Mouse (Mus musculus): ENCODE measurements around the gene Zfp217.

Gene Zfp217

DNA sequence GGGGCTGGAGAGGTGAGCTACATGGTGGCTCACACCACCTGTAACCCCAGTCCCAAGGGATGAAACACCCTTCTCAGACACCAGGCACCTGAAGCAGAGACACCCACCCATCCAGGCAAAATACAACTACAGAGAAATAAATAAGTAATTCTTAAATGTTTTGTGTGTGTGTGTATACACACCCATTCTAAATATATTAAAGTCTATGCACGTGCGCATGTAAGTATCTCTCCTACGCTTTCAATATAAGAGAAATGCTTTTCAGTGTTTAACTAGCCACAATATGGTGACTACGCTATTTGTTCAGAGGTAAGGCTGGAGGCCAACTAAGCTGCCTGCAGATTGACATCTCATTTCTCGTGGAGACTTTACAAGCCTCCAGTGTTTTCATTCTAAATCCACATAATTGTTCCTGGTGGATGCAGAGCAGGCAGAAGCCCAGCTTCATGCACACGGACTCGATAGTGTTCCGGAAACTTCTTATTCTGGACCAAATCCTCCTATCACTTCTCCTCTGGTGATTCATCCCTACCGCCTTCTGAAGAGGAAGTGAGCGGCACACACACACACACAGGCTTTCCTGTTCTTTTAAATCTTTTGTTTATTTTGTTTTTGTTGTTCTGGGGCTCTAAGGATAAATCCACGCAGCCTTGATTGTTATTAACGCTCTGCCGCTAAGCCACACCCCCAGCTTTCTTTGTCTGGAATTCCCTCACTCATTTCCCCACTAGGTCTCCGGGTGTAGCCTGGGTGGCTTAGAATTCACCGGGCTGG is 12.1 kb upstream of the Zfp217 start:
- DNase-seq (ENCODE audit: low spot score in 2 of 2), result no peak

DNA sequence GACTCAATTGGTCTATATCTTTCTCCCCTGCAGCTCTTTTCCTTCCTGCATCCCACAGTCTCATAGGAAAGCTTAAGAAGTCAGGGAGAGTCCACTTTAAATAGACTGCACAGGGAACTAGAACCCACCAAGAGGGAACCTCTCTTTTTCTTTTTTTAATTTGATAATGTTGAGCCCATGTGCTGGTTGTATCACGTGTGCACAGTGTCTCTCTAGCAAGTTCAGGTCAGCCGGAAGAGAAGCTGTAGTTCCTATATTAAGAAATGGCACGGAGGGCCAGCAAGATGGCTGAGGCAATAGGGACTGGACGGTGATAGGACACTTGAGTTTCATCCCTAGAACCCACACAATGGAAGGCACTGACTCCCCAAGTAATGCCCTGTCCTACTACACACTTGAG is 11.1 kb upstream of the Zfp217 start:
- DNase-seq (ENCODE audit: low spot score in 2 of 2), result no peak

DNA sequence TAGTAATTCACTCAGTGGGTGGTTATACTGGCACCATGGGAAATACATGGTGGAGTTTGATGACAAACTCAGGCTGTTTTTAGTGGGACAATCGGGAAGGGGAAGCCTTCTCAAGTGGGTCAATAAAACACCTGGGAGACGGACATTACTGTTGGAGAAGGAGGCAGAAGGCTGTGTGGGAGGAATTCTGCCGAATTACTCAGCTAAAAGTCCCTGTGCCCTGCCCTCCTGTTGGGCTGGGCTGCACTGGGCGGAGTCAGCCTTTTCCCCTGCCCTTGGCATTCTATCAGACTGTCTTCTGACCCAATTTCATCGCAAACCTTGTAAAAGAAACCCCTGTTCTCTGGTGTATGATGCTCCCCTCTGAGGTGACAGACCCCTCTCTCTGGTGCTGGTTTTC is 10.3 kb upstream of the Zfp217 start:
- no peak for DNase-seq (ENCODE audit: low spot score in 2 of 2)

DNA sequence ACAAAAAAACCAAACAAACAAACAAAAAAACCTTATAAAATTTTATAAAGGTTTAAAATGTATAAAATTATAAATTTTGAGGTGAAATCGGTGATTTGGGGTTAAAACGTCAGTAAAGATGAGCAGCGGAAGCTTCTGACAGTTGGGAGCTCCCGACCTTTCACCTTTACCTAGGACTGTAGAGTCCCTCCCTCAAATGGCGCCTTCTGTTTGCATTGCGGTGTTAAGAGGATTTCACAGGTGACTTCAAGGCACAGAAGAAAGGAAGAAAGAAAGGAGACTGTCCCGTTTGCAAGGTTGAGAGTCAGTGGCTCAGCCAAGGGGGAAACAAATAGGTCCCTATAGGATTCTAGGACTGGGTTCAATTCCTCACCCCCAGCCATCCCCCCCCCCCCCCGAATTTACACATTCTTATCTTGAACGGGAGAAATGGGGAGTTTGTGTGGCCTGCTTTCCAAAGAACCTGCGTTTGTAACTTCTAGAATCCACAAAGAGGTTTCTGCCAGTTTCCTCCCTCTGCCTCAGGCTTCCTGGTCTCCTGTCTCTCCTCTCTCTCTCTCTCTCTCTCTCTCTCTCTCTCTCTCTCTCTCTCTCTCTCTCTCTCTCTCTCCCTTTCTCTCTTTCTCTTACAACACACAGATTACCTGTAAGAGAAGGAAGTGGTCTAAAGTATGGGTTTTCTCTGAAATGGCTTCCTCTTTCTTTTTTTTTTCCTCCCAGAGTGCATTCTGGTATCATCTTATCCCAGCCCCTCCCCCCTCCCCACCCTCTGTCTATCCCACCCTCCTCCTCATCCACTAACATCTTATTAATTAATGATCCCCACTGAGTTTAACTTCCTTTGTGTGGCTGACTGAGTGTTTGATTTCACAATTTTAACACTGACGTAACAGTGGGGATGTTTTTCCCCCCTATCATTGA is 9.6 kb upstream of the Zfp217 start:
- DNase-seq (ENCODE audit: low spot score in 2 of 2), result no peak

DNA sequence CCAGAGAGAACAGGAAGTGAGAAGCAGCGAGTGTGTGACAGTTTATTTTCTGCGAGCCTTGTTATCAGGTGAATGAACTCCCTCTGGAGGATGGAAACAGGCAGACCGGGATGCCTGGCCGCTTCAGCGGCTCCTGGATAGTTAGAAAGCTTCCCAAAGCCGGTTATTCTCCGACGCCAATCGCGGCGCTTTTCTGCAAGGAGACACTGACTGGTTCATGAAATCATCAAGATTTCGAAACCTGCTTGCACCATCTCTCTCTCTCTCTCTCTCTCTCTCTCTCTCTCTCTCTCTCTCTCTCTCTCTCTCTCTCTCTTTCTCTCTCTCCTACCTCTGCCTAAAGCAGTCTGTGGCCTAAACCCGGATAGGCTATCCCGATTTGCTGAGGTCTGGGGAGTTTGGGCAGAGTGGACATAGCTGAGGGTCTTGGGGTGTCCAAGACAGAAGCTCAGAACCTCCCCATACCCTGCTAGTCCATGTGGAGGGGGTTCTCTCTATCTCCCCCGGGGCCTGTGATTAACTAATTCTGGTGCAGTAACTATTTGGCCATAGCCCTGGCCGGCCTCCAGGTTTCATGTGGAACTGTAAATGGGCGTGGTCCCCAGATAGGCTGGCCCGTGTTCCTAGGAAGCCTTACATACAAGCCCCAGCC is 7.3 kb upstream of the Zfp217 start:
- no peak for DNase-seq (ENCODE audit: low spot score in 2 of 2)

DNA sequence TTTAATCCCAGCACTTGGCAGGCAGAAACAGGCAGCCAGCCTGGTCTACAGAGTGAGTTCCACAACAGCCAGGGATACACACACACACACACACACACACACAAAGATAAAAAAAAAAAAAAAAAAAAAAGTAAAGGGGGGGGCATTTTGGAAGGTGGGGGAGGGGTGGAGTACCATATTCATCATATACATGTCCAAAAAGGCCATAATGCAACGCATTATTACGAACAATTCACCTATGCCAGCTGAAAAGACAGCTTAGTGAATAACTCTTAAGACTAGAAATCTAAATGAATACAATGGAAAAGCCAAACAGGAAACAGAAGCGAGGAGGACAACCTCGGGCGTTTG is 6.8 kb upstream of the Zfp217 start:
- DNase-seq (ENCODE audit: low spot score in 2 of 2), result no peak

DNA sequence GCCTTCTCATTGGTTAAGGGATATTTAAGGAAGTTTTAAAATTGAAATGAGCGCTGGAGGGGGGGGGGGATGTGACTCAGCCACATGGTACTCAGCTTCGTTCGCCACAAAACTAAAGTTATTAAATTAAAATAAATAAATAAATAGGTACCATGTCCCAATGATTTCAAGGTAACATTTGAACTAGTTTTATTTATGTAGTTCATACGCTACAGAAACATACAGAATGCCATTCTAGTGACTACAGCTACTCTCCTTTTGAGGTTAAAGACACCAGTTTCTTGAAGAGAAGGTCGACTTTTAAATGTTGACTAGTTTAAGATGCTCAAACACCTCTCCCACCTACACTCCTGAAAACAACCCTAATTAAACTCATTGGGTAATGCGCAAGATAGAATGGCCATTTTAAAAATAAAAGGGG is 6.4 kb upstream of the Zfp217 start:
- no peak for DNase-seq (ENCODE audit: low spot score in 2 of 2)

DNA sequence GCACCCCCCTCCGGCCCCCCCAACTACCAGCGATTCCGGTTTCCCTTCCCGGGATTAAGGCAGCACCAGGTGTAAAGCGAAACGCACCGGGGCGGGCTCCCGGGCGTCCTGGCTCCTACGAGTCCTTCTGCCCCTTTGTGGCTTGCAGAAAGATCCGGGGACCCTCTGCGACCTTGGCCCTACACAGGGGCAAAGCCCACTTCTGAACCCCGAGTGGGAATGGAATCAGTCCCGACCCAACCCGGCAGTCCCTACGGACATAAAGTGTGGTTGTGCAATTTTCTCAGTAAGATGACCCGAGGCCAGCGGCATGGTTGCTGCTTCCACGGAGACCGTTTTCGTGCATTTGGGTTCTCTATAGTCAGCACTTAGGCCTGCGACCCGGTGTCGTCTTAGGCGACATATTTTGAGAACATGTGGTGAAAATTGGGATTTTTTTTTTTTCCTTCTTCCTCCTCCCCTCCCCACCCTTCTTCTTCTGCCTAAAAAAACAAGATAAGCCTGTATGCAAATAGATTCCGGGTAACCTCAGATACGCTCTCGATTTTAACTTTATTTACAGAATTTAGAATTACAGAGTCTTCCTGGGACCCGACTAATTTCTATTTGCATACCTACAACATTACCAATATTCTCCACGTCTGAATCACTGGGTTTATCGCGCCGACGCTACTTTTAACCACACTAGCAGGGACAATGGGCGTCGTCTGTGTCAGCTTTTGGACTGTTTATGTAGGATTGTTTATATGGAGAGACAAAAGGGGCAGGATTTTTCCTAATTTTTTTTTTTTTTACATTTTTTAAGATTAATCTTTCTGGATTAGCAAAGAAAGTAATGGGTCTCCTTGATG is 5.7 kb upstream of the Zfp217 start:
- DNase-seq (ENCODE audit: low spot score in 2 of 2), result no peak

DNA sequence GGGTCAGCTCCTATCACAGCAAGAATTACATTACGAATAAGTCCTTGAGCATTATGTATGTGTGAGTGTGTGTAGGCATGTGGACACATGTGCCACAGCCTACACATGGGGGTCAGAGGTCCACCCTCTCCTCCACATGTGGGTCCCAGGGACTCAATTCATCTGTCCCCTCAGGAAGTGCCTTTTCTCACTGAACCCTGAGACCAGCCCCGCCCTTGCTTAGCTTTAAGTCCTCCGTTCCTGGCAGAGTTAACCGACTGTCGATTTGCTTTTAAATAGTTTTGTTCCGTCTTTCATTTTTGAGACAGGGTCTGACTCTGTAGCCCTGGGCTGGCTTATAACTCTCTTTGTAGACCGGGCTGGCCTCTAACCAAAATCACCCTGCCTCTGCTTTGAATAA is 5.0 kb upstream of the Zfp217 start:
- no peak for DNase-seq (ENCODE audit: low spot score in 2 of 2)

DNA sequence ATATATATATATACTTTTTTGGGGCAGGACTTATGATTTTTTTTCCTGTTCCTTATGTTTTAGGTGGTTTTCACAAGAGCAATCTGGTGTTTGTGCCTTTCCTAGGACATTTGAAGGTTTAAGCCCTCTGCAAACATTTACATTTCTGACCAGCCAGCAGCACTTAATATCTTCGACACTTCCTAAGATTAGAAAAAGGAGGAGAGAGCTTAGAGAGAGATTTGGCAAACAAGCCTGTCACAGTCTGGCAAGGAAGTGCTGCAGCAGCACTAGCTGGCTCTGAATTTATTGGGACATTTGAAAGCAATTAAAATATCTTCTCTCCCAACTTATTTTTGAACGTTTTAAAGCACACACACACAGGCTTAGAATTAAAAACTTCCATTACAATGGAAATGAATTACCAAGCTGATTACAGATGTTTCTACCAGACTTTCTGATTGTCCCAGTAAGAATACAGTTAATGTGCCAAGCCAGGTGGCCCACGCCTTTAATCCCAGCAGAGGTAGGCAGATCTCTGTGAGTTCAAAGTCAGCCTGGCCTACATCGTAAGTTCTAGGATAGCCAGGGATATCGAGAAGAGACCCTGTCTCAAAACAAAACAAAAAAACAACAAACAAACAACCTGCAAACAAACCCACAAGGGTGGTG is 4.3 kb upstream of the Zfp217 start:
- DNase-seq (ENCODE audit: low spot score in 2 of 2), result no peak

DNA sequence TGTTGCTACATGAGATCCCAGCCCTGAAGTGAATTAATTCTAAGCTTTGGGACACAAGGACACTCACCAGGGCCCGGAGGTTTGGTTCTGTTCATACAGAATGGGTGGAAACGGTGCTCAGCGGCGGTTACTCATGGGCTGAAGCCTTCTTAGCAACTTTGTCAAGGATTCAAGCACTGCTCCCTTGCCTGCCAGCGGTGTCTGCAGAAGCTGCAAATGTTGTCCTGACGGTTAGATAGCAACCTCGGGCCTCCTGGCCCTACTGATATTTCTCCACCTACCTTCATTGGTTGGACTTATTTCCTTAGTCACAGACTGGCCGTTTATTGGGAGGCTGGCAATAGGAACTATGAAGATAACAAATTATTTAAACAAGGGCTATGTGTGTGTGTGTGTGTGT is 3.6 kb upstream of the Zfp217 start:
- no peak for DNase-seq (ENCODE audit: low spot score in 2 of 2)

DNA sequence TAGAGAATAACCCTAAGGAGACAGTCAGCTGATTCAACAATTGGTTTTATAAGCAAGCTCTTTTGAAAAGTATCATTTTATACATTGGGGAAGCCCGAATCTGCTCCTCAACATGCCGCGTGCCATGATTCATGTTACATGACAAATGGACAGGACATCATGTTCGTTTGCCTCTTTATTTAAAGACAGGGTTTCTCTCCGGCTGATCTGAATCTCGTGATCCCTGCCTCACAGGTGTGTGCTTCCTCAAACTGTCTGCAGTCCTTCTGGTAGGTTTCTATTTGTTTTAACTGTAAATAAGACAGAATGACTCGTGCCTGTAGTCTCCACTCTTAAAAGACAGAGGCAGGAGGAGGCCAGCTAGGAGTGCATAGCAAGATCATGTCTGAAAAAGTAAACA is 925 bp upstream of the Zfp217 start:
- DNase-seq (ENCODE audit: low spot score in 2 of 2), result no peak

DNA sequence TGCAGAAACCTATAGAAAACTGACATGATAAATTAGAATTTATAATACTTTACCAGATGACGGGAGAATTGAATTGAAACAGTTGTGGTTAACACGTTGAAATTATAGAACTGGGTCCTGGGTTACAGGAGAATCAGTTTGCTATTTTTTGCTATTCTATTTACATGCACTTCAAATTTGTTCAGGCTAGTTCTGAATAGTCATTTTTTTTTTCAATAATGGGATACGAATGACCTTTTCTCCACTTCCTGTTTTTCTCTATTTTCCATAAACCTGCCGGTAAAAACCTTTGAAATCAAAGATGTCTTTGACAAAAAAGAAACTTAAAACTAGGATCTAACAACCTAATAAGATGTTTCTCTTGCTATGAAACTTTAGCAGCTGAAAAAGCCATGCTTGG is 733 bp downstream of the Zfp217 start:
- DNase-seq (ENCODE audit: low spot score in 2 of 2), result no peak

DNA sequence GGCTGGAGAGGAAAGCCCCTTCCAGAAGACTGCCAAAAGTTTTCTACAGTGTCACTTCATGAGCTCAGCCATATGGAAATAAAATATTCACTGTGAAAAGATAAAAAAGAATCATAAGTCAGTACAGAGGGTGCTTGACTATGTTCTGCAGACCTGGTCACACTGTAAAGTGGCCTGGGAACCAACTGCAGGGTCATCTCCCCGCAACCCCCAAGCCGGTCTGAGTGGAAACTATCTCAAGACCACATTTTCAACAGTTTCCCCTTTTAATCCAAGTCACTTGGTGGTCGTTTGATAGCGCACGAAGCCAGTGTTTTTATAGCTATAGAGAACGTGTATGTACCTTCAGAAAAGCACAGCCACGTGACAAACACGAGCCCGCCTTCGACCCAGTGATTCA is 3.6 kb downstream of the Zfp217 start:
- no peak for DNase-seq (ENCODE audit: low spot score in 2 of 2)

DNA sequence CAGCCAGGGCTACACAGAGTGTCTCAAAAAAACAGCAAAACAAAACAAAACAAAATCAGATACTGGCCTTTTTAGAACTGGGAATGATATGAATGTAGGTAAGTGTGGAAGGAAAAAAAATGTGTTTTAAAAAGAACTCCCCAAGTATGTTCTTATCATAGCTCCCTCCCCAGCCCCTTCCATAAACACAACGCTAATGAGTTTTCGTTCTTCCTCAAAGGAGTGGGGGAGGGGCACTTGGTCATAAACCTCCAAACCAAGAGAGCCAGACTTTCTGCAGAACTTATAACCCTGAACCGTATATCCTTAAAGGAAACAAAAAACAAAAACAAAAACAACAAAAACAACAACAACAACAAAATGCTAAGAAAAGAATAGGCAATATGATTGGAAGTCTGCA is 4.0 kb downstream of the Zfp217 start:
- no peak for DNase-seq (ENCODE audit: low spot score in 2 of 2)

DNA sequence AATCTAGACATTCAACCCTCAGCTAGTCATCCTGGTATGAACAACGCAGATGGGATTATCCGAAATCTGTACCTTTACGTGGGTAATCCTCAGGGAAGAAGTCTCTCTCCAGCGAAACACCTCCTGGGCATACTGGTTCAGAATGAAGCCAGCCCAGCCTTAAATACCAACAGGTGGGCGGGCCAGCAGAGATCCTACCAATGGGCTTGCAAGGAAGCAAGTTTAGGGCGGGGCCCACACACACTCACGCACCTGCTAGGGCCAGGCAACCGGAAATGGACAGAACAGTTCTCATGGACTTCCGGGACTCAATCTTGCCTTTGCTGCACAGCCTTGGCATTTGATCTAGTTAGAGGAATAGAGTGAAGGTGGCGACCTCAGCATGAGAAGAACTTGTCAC is 5.4 kb downstream of the Zfp217 start:
- no peak for DNase-seq (ENCODE audit: low spot score in 2 of 2)

DNA sequence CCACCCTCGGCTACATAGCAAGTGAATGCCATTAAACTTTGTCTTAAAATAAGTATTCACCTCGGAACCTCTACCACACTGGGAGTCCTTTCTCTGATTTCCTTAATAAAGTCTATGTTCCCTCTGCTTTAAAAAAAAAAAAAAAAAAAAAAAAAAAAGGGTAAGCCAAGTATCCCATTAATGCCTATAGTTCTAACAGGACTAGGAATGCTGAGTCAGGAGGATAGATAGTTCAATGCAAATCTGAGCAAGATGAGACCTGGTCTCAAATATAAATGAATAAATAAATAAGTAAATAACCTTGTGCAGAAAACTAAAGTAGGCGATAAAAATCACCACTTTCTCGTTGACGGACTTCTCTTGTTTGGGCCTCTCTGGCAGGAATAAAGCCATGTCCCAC is 6.4 kb downstream of the Zfp217 start:
- no peak for DNase-seq (ENCODE audit: low spot score in 2 of 2)

DNA sequence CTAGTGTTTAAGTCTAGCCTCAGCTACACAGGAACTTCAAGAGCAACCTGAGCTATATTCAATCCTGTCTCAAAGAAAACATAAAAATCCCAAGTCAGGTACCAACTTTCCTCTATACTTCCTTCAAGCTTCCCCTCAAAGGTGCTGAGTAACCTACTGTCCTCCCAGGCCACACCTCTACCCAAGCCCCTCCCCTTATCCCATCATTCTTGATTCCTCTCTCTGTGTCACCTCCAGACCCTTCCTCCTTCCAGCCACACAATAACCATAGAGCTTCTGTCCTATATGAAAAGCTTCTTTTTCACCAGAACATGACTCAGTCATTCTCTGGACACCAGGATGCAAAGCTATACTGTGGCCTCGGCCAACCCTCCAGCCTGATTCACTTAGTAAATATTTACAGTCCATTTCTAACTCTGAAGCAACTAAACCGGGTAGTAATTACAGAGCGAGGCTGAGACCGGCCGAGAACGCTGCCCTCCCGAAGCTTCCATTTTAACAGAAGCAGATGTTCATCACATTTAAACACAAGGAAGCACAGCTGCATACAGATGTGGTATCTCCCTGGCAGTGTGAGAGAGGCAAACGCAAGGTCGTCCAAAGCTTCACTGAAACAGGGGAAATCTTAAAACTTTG is 8.4 kb downstream of the Zfp217 start:
- no peak for DNase-seq (ENCODE audit: low spot score in 2 of 2)

DNA sequence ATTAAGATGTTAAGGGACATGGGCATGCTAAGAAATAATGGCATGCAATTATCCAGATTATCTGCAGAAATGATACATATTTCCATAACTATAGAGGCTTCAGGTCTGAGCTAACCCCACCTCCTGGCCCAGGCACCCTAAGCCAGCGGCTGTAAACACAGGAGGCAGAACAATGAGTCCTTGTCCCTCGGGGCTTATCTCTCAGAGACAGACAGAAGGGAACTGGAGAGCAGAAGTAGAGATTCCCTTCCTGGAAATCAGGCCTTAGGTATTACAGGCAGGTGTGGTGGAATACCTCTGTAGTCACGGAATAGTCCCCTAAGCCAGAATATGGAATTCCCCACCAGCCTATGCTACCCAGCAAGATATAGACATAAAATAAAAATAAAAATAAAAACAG is 11.0 kb downstream of the Zfp217 start:
- DNase-seq (ENCODE audit: low spot score in 2 of 2), result no peak

DNA sequence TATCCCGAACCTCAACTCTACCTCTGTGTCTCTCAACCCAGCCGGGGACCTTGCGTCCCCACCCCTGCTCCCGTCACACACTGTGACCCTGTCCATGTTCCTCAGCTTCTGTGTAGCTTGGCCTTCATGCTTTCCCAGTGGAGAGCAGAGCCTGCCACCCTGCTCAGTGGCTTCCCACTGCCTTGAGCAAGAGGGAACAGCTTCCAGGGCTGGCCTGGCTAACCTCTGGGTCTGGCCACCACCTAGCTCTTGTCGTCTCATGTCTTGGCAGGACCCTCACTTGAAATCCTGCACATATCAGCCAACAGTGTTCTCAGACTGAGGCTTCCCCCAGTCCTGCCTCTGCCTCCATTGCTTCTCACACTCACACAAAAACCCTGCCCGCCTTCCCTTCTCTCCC is 12.1 kb downstream of the Zfp217 start:
- no peak for DNase-seq (ENCODE audit: low spot score in 2 of 2)
